Mouse (Mus musculus): ENCODE results near the gene Frat1.

DNA sequence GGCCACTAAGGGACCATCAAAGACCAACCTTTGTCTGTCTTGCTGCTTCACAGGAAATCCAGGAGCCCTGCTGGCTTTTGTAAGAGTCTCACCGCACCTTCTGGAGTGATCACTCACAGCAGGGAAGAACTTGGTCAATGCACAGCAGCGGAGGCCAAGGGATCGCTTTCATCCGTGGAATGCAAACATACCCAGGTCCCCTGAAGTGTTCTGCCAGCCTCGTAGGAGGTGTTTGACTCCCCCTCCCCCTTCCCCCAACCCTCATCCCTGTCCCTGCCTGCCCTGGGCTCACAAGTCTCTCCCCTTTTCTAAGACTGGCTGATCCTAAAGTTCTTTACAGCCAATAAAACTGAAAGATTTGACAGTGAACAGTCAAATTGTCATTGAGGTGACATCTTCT is 8.3 kb upstream of the Frat1 start:
- no peak for TF ChIP-seq POLR2A (IDR thresholded peaks at IDR 0.05; ENCODE audit: insufficient read depth, low read depth, low read length)
- TF ChIP-seq CTCF (IDR thresholded peaks at IDR 0.05): no peak
- no peak for TF ChIP-seq EP300 (IDR thresholded peaks at IDR 0.05; ENCODE audit: insufficient read depth, low read depth, low read length)

Data from heart, adult 2 months (tissue).